Mouse (Mus musculus) G1E (cell line): Measurements from ENCODE around the gene Nrcam. TPM values are rescaled to one million over a fixed set of nuclear protein-coding genes. Genes with fewer than 3 reads are reported as not detected.

Source experiments
- ATAC-seq: 2 replicates; pipeline ENCODE4 v1.8.0; 2016; ENCODE audit warnings: mild to moderate bottlenecking; ENCODE audit not compliant: insufficient number of reproducible peaks, poor library complexity, low FRiP score, severe bottlenecking; ENCODE audit errors: extremely low read depth
- DNase-seq: peaks from one replicate; pipeline ENCODE4 v3.0.0; 2012; ENCODE audit warnings: low spot score
- H3K27me3 ChIP-seq: 2 replicates; pipeline ENCODE4 v1.6.1; 2012; ENCODE audit warnings: mild to moderate bottlenecking, low read length, inconsistent platforms; ENCODE audit not compliant: insufficient read depth
- H3K36me3 ChIP-seq: replicated peaks from 2 replicates; pipeline ENCODE3; 2012; ENCODE audit warnings: mild to moderate bottlenecking, inconsistent platforms
- H3K4me1 ChIP-seq: 2 replicates; pipeline ENCODE4 v1.6.1; 2012; ENCODE audit warnings: low read depth, low read length, inconsistent platforms, mixed read lengths; ENCODE audit not compliant: insufficient read depth
- H3K4me3 ChIP-seq: 2 replicates; pipeline ENCODE4 v1.5.1; 2012; ENCODE audit warnings: low read depth, mild to moderate bottlenecking, inconsistent platforms, low read length, moderate library complexity, mixed read lengths
- H3K9me3 ChIP-seq: replicated peaks from 2 replicates; pipeline ENCODE4 v1.6.1; 2012; ENCODE audit warnings: inconsistent platforms
- CTCF ChIP-seq: IDR thresholded peaks from 2 replicates; pipeline ENCODE4 v1.5.1; 2012; ENCODE audit warnings: low read depth, low read length, inconsistent platforms, mixed read lengths
- GATA1 ChIP-seq: IDR thresholded peaks from 2 replicates; pipeline ENCODE4 v1.6.1; 2012; ENCODE audit warnings: borderline replicate concordance, low read length, inconsistent platforms, mixed read lengths
- GATA2 ChIP-seq: IDR thresholded peaks from 2 replicates; pipeline ENCODE4 v1.6.1; 2012; ENCODE audit warnings: low read depth, low read length, inconsistent platforms, borderline replicate concordance
- POLR2AphosphoS5 ChIP-seq: IDR thresholded peaks from 2 replicates; pipeline ENCODE4 v1.6.1; 2012; ENCODE audit warnings: low read depth, low read length, inconsistent platforms; ENCODE audit not compliant: insufficient replicate concordance
- TAL1 ChIP-seq: conservative IDR thresholded peaks from 2 replicates; pipeline ENCODE4 v1.6.1; 2012; ENCODE audit warnings: low read depth, low read length, inconsistent platforms, mixed read lengths
- polyA plus RNA-seq: library from polyadenylated mRNA; stranded (reverse); fragments of >175 nt; gene quantifications from 2 replicates; pipeline ENCODE4 v1.2.3, GENCODE M21; 2012
- total RNA-seq, 2 experiments: library from RNA; stranded (forward) in 1 of 2; stranded (reverse) in 1 of 2; fragments of 200-1000 nt in 1 of 2; fragments of >200 nt in 1 of 2; fragmentation: Nextera tagmentation in 1 of 2; gene quantifications; 2 replicates each; pipeline ENCODE4 v1.2.3; 2014 to 2017

Nrcam gene
- total and polyA plus RNA-seq, 3 experiments: 0.66 TPM; not detected in 2

DNA sequence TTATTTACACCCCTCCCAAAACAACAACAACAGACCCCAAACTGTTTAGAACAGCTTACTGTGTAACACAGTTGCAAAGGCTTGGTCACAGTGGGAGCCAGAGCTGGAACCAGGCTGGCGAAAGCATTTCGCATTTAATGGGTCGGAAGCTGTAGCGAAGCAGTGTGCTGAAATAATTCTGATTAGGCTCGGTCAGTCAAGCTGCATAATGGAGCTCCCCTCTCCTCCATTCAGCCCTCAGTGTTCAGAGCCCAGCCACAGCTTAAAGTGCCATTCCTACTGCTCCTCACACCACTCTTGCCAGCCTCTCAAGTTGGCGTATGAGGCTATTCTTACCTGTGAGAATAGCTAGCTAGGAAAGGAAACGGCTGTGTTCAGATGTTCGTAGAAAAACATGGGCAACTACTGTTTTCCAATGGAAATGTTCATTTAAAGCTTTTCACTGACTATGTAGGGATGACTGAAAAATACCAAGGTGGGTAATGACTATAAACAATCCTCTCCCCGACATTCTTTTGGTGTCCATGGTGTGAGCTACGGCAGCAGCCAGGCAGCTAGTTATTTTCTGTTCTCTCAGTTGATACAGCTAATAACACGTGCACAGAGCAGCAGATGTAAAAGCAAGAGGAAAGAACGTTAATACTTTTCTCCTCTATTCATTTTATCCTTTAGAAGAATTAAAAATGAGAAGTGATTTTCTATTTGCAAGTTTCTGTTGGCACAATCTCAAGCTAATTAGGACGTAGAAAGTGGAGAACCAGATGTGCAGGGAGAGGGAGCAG is 108.6 kb downstream of the Nrcam start:
- H3K36me3 ChIP-seq: no peaks in the 10 kb centered on the region
- H3K9me3 ChIP-seq: peaks cover 4% of the 10 kb centered on the region; the same call in 1 of the 2 replicates
- ATAC-seq: no peak
- no peaks in the 10 kb centered on the region for H3K4me1 ChIP-seq
- no peak for TF ChIP-seq GATA1
- no peak for TF ChIP-seq GATA2
- no peak for TF ChIP-seq TAL1
- no peak for TF ChIP-seq POLR2AphosphoS5
- TF ChIP-seq CTCF: no peak
- no peak overlapping the region for H3K4me3 ChIP-seq
- no peak for DNase-seq
- no peaks in the 10 kb centered on the region for H3K27me3 ChIP-seq

DNA sequence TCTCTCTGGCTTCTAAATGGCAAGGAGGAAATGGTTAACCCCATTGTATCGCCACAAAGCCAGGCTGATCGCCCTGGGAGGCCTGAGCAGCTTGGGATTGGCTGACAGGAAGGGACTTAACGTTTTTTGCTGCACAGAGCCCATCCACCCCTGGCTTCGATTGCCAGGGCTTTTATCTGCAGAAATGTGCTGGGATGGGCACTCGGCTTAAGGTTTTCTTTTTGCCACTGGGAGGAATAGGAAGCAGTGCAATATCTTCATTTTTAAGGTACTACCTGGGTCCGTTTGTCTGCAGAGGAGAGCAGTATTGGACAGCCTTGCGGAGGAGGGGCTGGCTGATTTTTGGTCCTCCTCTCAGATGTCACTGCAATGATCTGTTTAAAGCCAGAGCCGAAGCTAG is 110.2 kb downstream of the Nrcam start:
- H3K36me3 ChIP-seq: no peaks in the 10 kb centered on the region
- ATAC-seq (no peak), DNase-seq (no peak)
- no peaks in the 10 kb centered on the region for H3K4me1 ChIP-seq
- TF ChIP-seq CTCF (no peak), TAL1 (no peak)
- peaks cover 4% of the 10 kb centered on the region; the same call in 1 of the 2 replicates for H3K9me3 ChIP-seq
- no peak overlapping the region for H3K4me3 ChIP-seq
- H3K27me3 ChIP-seq: no peaks in the 10 kb centered on the region

- no peaks in the 10 kb centered on the region for H3K27me3 ChIP-seq
- no peak for TF ChIP-seq GATA1
- no peak for TF ChIP-seq CTCF
- TF ChIP-seq GATA2: no peak
- no peak for TF ChIP-seq POLR2AphosphoS5
- no peak for TF ChIP-seq TAL1
- H3K4me3 ChIP-seq: no peak overlapping the region
- ATAC-seq (no peak), DNase-seq (no peak)
- no peaks in the 10 kb centered on the region for H3K36me3 ChIP-seq
- H3K9me3 ChIP-seq: peaks cover 4% of the 10 kb centered on the region; the same call in 1 of the 2 replicates
- H3K4me1 ChIP-seq: no peaks in the 10 kb centered on the region
Observed at GRCm38 (mm10) chr12:44440230-44440629, 111.5 kb downstream of the Nrcam start.

- no peak for TF ChIP-seq GATA2
- Histone ChIP-seq H3K4me3 (no peak overlapping the region), H3K9me3 (peaks cover 5% of the 10 kb centered on the region; the same call in 1 of the 2 replicates), H3K36me3 (no peaks in the 10 kb centered on the region), H3K4me1 (no peaks in the 10 kb centered on the region), H3K27me3 (no peaks in the 10 kb centered on the region)
- no peak for DNase-seq
- ATAC-seq: no peak
Observed at GRCm38 (mm10) chr12:44450930-44451329, 122.2 kb downstream of the Nrcam start.

DNA sequence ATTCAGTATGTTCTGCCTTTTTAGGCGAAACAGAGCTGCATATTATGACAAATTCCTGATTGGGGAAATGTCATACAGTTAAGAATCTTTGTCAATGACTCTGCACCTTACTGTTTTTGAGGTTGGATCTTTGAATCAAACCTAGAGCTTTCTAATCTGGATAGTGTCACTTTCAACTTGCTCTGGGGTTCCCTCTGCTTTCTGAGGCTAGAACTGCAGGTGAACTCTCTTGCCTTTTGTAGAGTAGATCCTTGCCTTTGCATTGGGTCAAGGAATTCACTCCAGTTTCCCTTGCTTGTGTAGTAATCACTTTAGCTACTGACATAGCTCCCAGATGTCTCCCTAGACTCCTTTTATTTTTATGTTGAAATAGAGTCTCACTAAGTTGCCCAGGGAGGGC is 123.1 kb downstream of the Nrcam start:
- Histone ChIP-seq H3K36me3 (no peaks in the 10 kb centered on the region), H3K4me1 (no peaks in the 10 kb centered on the region), H3K9me3 (peaks cover 5% of the 10 kb centered on the region; the same call in 1 of the 2 replicates), H3K4me3 (no peak overlapping the region), H3K27me3 (no peaks in the 10 kb centered on the region)
- TF ChIP-seq TAL1 (no peak), GATA1 (no peak), POLR2AphosphoS5 (no peak), CTCF (no peak), GATA2 (no peak)
- ATAC-seq (no peak), DNase-seq (no peak)

DNA sequence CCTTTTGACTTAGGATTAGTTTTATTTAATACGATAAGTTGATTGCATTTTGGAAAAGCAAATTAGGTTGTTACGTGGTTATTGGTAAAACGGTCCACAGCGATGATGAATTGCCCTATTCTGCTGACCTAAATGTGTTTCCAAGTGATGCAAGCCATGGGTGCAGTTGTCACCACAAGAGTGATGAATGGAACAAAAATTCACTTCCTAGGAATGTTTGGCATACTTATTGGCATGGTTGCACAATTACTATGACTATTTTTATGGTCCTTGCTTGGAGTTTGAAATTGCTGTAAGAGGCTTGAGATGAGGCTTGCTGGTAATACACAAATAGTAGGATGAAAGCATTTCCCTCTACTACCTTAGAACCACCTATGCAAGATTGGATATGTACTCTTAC is 125.1 kb downstream of the Nrcam start:
- peaks cover 2% of the 10 kb centered on the region; the same call in 1 of the 2 replicates for H3K9me3 ChIP-seq
- no peaks in the 10 kb centered on the region for H3K27me3 ChIP-seq
- no peak overlapping the region for H3K4me3 ChIP-seq
- no peak for TF ChIP-seq CTCF
- TF ChIP-seq POLR2AphosphoS5: no peak
- TF ChIP-seq TAL1: no peak
- TF ChIP-seq GATA1: no peak
- TF ChIP-seq GATA2: no peak
- DNase-seq (no peak), ATAC-seq (no peak)
- H3K4me1 ChIP-seq: no peaks in the 10 kb centered on the region
- H3K36me3 ChIP-seq: no peaks in the 10 kb centered on the region

DNA sequence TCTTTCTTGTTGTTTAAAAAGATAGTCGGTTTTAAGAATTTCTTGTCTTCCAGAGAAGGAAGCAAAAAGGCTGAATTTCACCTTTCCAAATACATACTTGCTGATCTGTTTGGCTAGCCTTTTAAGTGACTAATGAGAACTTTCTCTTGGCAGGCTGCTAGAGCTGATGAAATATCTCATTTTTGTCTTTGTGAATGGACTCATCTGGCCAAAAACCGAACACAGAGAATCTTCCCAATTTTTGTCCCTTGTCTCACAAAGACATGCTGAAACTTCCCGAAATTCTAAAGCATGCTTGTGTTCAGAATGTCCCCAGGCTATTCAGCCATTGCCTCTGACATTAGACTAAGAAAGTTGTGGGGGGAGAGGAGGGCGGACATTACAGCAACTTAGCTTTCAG is 129.3 kb downstream of the Nrcam start:
- TF ChIP-seq GATA1: no peak
- no peak for TF ChIP-seq POLR2AphosphoS5
- no peak for TF ChIP-seq CTCF
- ATAC-seq: no peak
- Histone ChIP-seq H3K4me3 (no peak overlapping the region), H3K9me3 (no peaks in the 10 kb centered on the region; the same call in 1 of the 2 replicates), H3K4me1 (no peaks in the 10 kb centered on the region), H3K27me3 (no peaks in the 10 kb centered on the region), H3K36me3 (no peaks in the 10 kb centered on the region)
- DNase-seq: no peak
